Mouse (Mus musculus): ENCODE data around the gene Tnfrsf11a. TPM values are rescaled to one million over a fixed set of nuclear protein-coding genes. Genes with fewer than 3 reads are reported as not detected.
"Not testable (repeated sequence)": the region's sequence is repeated elsewhere in the genome, so short reads cannot be mapped to it uniquely, and the experiment has no call there.

The Tnfrsf11a gene
- polyA plus RNA-seq, 1 experiment from 2014 or later: 1.6 TPM

- H3K27me3 ChIP-seq: no peaks in the 10 kb centered on the region
- H3K4me2 ChIP-seq (replicated peaks): no peak overlapping the region
- WGBS: 87% methylated on average over 3 of the region's 3 CpGs
- no peaks in the 10 kb centered on the region for H3K9me3 ChIP-seq (replicated peaks)
- H3K4me1 ChIP-seq: no peaks in the 10 kb centered on the region
- no peak overlapping the region for H3K4me3 ChIP-seq (replicated peaks)
- no peak overlapping the region for H3K9ac ChIP-seq
- no peak overlapping the region for H3K27ac ChIP-seq (replicated peaks)
- H3K36me3 ChIP-seq: no peaks in the 10 kb centered on the region
- no peak for ATAC-seq (ENCODE audit: insufficient number of reproducible peaks, low FRiP score, low TSS enrichment, low read depth)
Measured at GRCm38 (mm10) chr1:105759422-105760165, 20.9 kb upstream of the Tnfrsf11a start.

GRCm38 (mm10) chr1:105765586-105765985 is 14.9 kb upstream of the Tnfrsf11a start:
- no peak for ATAC-seq (ENCODE audit: insufficient number of reproducible peaks, low FRiP score, low TSS enrichment, low read depth)
- Histone ChIP-seq H3K9ac (no peak overlapping the region), H3K4me1 (no peaks in the 10 kb centered on the region), H3K4me3 (replicated peaks) (no peak overlapping the region), H3K36me3 (no peaks in the 10 kb centered on the region), H3K4me2 (replicated peaks) (no peak overlapping the region), H3K27ac (replicated peaks) (no peak overlapping the region), H3K9me3 (replicated peaks) (no peaks in the 10 kb centered on the region), H3K27me3 (no peaks in the 10 kb centered on the region)
- WGBS: 67% methylated on average over 8 of the region's 8 CpGs

GRCm38 (mm10) chr1:105766099-105766498 is 14.4 kb upstream of the Tnfrsf11a start:
- WGBS: 76% methylated on average over 9 of the region's 9 CpGs
- H3K4me1 ChIP-seq; H3K27ac ChIP-seq (replicated peaks); H3K27me3 ChIP-seq; H3K4me3 ChIP-seq (replicated peaks); H3K36me3 ChIP-seq; H3K9ac ChIP-seq; ATAC-seq (ENCODE audit: insufficient number of reproducible peaks, low FRiP score, low TSS enrichment, low read depth); H3K4me2 ChIP-seq (replicated peaks); H3K9me3 ChIP-seq (replicated peaks): not testable (repeated sequence)

GRCm38 (mm10) chr1:105768397-105768796 is 12.1 kb upstream of the Tnfrsf11a start:
- 84% methylated on average over 2 of the region's 2 CpGs for WGBS

GRCm38 (mm10) chr1:105770685-105771084 is 9.8 kb upstream of the Tnfrsf11a start:
- H3K36me3 ChIP-seq: no peaks in the 10 kb centered on the region
- H3K27ac ChIP-seq (replicated peaks): no peak overlapping the region
- H3K9me3 ChIP-seq (replicated peaks): no peaks in the 10 kb centered on the region
- no peak overlapping the region for H3K4me2 ChIP-seq (replicated peaks)
- ATAC-seq (ENCODE audit: insufficient number of reproducible peaks, low FRiP score, low TSS enrichment, low read depth): no peak
- no peaks in the 10 kb centered on the region for H3K4me1 ChIP-seq
- H3K4me3 ChIP-seq (replicated peaks): no peak overlapping the region
- no peak overlapping the region for H3K9ac ChIP-seq
- WGBS: 86% methylated on average over 2 of the region's 2 CpGs
- no peaks in the 10 kb centered on the region for H3K27me3 ChIP-seq

More at GRCm38 (mm10) chr1:105768397-105768796, 12.1 kb upstream of the Tnfrsf11a start:
- Histone ChIP-seq H3K4me2 (replicated peaks) (no peak overlapping the region), H3K27ac (replicated peaks) (no peak overlapping the region), H3K4me3 (replicated peaks) (no peak overlapping the region), H3K9me3 (replicated peaks) (no peaks in the 10 kb centered on the region), H3K9ac (no peak overlapping the region), H3K27me3 (no peaks in the 10 kb centered on the region), H3K4me1 (no peaks in the 10 kb centered on the region), H3K36me3 (no peaks in the 10 kb centered on the region)
- no peak for ATAC-seq (ENCODE audit: insufficient number of reproducible peaks, low FRiP score, low TSS enrichment, low read depth)

GRCm38 (mm10) chr1:105776426-105776825 is 4.1 kb upstream of the Tnfrsf11a start:
- peaks cover 13% of the 10 kb centered on the region for H3K4me1 ChIP-seq

GRCm38 (mm10) chr1:105780079-105780456 is 450 bp upstream of the Tnfrsf11a start:
- 31% methylated on average over 12 of the region's 12 CpGs for WGBS
- ATAC-seq (ENCODE audit: insufficient number of reproducible peaks, low FRiP score, low TSS enrichment, low read depth): 0 out of 2 replicates have a peak, but pooled peaks have one; percentile 11
- Histone ChIP-seq H3K4me2 (replicated peaks) (peak overlapping the region; percentile 98), H3K9ac (no peak overlapping the region), H3K27me3 (peaks cover 24% of the 10 kb centered on the region), H3K4me1 (peaks cover 14% of the 10 kb centered on the region), H3K27ac (replicated peaks) (no peak overlapping the region), H3K4me3 (replicated peaks) (peak overlapping the region; percentile 58), H3K36me3 (no peaks in the 10 kb centered on the region), H3K9me3 (replicated peaks) (no peaks in the 10 kb centered on the region)

More at GRCm38 (mm10) chr1:105776426-105776825, 4.1 kb upstream of the Tnfrsf11a start:
- no peaks in the 10 kb centered on the region for H3K36me3 ChIP-seq
- H3K9ac ChIP-seq: no peak overlapping the region
- WGBS: 77% methylated on average over 4 of the region's 4 CpGs
- no peak overlapping the region for H3K4me3 ChIP-seq (replicated peaks)
- peaks cover 17% of the 10 kb centered on the region for H3K27me3 ChIP-seq
- no peak for ATAC-seq (ENCODE audit: insufficient number of reproducible peaks, low FRiP score, low TSS enrichment, low read depth)
- H3K4me2 ChIP-seq (replicated peaks): no peak overlapping the region
- no peak overlapping the region for H3K27ac ChIP-seq (replicated peaks)
- no peaks in the 10 kb centered on the region for H3K9me3 ChIP-seq (replicated peaks)

- H3K27me3 ChIP-seq: peaks cover 24% of the 10 kb centered on the region
- H3K27ac ChIP-seq (replicated peaks): no peak overlapping the region
- H3K4me2 ChIP-seq (replicated peaks): peak overlapping the region; percentile 98
- 39% methylated on average over 12 of the region's 12 CpGs for WGBS
- ATAC-seq (ENCODE audit: insufficient number of reproducible peaks, low FRiP score, low TSS enrichment, low read depth): no peak
- H3K4me3 ChIP-seq (replicated peaks): peak overlapping the region; percentile 58
- H3K9ac ChIP-seq: no peak overlapping the region
- no peaks in the 10 kb centered on the region for H3K36me3 ChIP-seq
- H3K9me3 ChIP-seq (replicated peaks): no peaks in the 10 kb centered on the region
- H3K4me1 ChIP-seq: peaks cover 14% of the 10 kb centered on the region
Measured at GRCm38 (mm10) chr1:105781391-105782146, 1.1 kb downstream of the Tnfrsf11a start.

- no peak overlapping the region for H3K27ac ChIP-seq (replicated peaks)
- no peak for ATAC-seq (ENCODE audit: insufficient number of reproducible peaks, low FRiP score, low TSS enrichment, low read depth)
- WGBS: 73% methylated on average over 5 of the region's 5 CpGs
- H3K27me3 ChIP-seq: peaks cover 24% of the 10 kb centered on the region
- no peak overlapping the region for H3K4me2 ChIP-seq (replicated peaks)
- peaks cover 14% of the 10 kb centered on the region for H3K4me1 ChIP-seq
- H3K9me3 ChIP-seq (replicated peaks): no peaks in the 10 kb centered on the region
- no peak overlapping the region for H3K4me3 ChIP-seq (replicated peaks)
- H3K9ac ChIP-seq: no peak overlapping the region
- no peaks in the 10 kb centered on the region for H3K36me3 ChIP-seq
Measured at GRCm38 (mm10) chr1:105784257-105785016, 3.9 kb downstream of the Tnfrsf11a start.

GRCm38 (mm10) chr1:105785146-105785545 is 4.6 kb downstream of the Tnfrsf11a start:
- no peaks in the 10 kb centered on the region for H3K36me3 ChIP-seq
- H3K9me3 ChIP-seq (replicated peaks): no peaks in the 10 kb centered on the region
- peaks cover 18% of the 10 kb centered on the region for H3K27me3 ChIP-seq
- 77% methylated on average over 4 of the region's 4 CpGs for WGBS
- H3K4me1 ChIP-seq: peaks cover 13% of the 10 kb centered on the region
- no peak overlapping the region for H3K9ac ChIP-seq
- no peak overlapping the region for H3K27ac ChIP-seq (replicated peaks)
- ATAC-seq (ENCODE audit: insufficient number of reproducible peaks, low FRiP score, low TSS enrichment, low read depth): no peak
- H3K4me2 ChIP-seq (replicated peaks): no peak overlapping the region
- H3K4me3 ChIP-seq (replicated peaks): no peak overlapping the region

GRCm38 (mm10) chr1:105786731-105787357 is 6.3 kb downstream of the Tnfrsf11a start:
- H3K9me3 ChIP-seq (replicated peaks): no peaks in the 10 kb centered on the region
- no peak overlapping the region for H3K9ac ChIP-seq
- H3K4me3 ChIP-seq (replicated peaks): no peak overlapping the region
- ATAC-seq (ENCODE audit: insufficient number of reproducible peaks, low FRiP score, low TSS enrichment, low read depth): no peak
- no peaks in the 10 kb centered on the region for H3K36me3 ChIP-seq
- no peak overlapping the region for H3K4me2 ChIP-seq (replicated peaks)
- H3K27me3 ChIP-seq: peaks cover 3% of the 10 kb centered on the region; the same call in 1 of the 2 replicates
- H3K4me1 ChIP-seq: no peaks in the 10 kb centered on the region
- no peak overlapping the region for H3K27ac ChIP-seq (replicated peaks)
- 62% methylated on average over 6 of the region's 6 CpGs for WGBS

All from embryonic facial prominence, embryonic 15.5 days (tissue).